Mouse (Mus musculus): ENCODE measurements around the gene Adamts2. TPM values are rescaled to one million over a fixed set of nuclear protein-coding genes. Genes with fewer than 3 reads are reported as not detected.

Adamts2 gene
- polyA plus RNA-seq, 1 experiment from 2014 or later, result 2.7 TPM

- 84% methylated on average over 2 of the region's 2 CpGs for WGBS
- Histone ChIP-seq H3K27ac (replicated peaks; ENCODE audit: low read depth, low read length) (no peak overlapping the region), H3K4me2 (ENCODE audit: low read length) (no peak overlapping the region), H3K4me3 (replicated peaks; ENCODE audit: low read depth, low read length) (no peak overlapping the region), H3K27me3 (ENCODE audit: control insufficient read depth, insufficient read depth, low read length) (no peaks in the 10 kb centered on the region), H3K9ac (replicated peaks; ENCODE audit: low read length) (no peak overlapping the region), H3K36me3 (ENCODE audit: control insufficient read depth, insufficient read depth, low read length) (no peaks in the 10 kb centered on the region), H3K9me3 (ENCODE audit: control insufficient read depth, low read length) (no peaks in the 10 kb centered on the region), H3K4me1 (ENCODE audit: control insufficient read depth, insufficient read depth, low read length) (no peaks in the 10 kb centered on the region)
- DNase-seq (no peak), ATAC-seq (ENCODE audit: low FRiP score, low TSS enrichment) (no peak)
Measured at GRCm38 (mm10) chr11:50630462-50630861, 28.6 kb downstream of the Adamts2 start.

- Histone ChIP-seq H3K4me3 (replicated peaks; ENCODE audit: low read depth, low read length) (no peak overlapping the region), H3K4me2 (ENCODE audit: low read length) (no peak overlapping the region), H3K9ac (replicated peaks; ENCODE audit: low read length) (no peak overlapping the region), H3K27ac (replicated peaks; ENCODE audit: low read depth, low read length) (no peak overlapping the region), H3K4me1 (ENCODE audit: control insufficient read depth, insufficient read depth, low read length) (no peaks in the 10 kb centered on the region), H3K9me3 (ENCODE audit: control insufficient read depth, low read length) (no peaks in the 10 kb centered on the region), H3K36me3 (ENCODE audit: control insufficient read depth, insufficient read depth, low read length) (no peaks in the 10 kb centered on the region), H3K27me3 (ENCODE audit: control insufficient read depth, insufficient read depth, low read length) (no peaks in the 10 kb centered on the region)
- no peak for ATAC-seq (ENCODE audit: low FRiP score, low TSS enrichment)
- peak; percentile 19 for DNase-seq
- WGBS, result 59% methylated on average over 4 of the region's 4 CpGs
Measured at GRCm38 (mm10) chr11:50632270-50632669, 30.4 kb downstream of the Adamts2 start.

- H3K27ac ChIP-seq (replicated peaks; ENCODE audit: low read depth, low read length), result no peak overlapping the region
- ATAC-seq (ENCODE audit: low FRiP score, low TSS enrichment), result no peak
- no peak overlapping the region for H3K4me2 ChIP-seq (ENCODE audit: low read length)
- H3K4me1 ChIP-seq (ENCODE audit: control insufficient read depth, insufficient read depth, low read length), result no peaks in the 10 kb centered on the region
- H3K27me3 ChIP-seq (ENCODE audit: control insufficient read depth, insufficient read depth, low read length), result no peaks in the 10 kb centered on the region
- no peak overlapping the region for H3K4me3 ChIP-seq (replicated peaks; ENCODE audit: low read depth, low read length)
- 80% methylated on average over 2 of the region's 2 CpGs for WGBS
- no peaks in the 10 kb centered on the region for H3K36me3 ChIP-seq (ENCODE audit: control insufficient read depth, insufficient read depth, low read length)
- DNase-seq, result no peak
- H3K9me3 ChIP-seq (ENCODE audit: control insufficient read depth, low read length), result no peaks in the 10 kb centered on the region
- H3K9ac ChIP-seq (replicated peaks; ENCODE audit: low read length), result no peak overlapping the region
Measured at GRCm38 (mm10) chr11:50635051-50635590, 33.2 kb downstream of the Adamts2 start.

- no peaks in the 10 kb centered on the region for H3K9me3 ChIP-seq (ENCODE audit: control insufficient read depth, low read length)
- H3K4me1 ChIP-seq (ENCODE audit: control insufficient read depth, insufficient read depth, low read length), result no peaks in the 10 kb centered on the region
- DNase-seq, result no peak
- H3K4me2 ChIP-seq (ENCODE audit: low read length), result no peak overlapping the region
- H3K27ac ChIP-seq (replicated peaks; ENCODE audit: low read depth, low read length), result no peak overlapping the region
- H3K27me3 ChIP-seq (ENCODE audit: control insufficient read depth, insufficient read depth, low read length), result no peaks in the 10 kb centered on the region
- H3K9ac ChIP-seq (replicated peaks; ENCODE audit: low read length), result no peak overlapping the region
- no peak for ATAC-seq (ENCODE audit: low FRiP score, low TSS enrichment)
- WGBS, result 94% methylated on average over 11 of the region's 11 CpGs
- H3K4me3 ChIP-seq (replicated peaks; ENCODE audit: low read depth, low read length), result no peak overlapping the region
- no peaks in the 10 kb centered on the region for H3K36me3 ChIP-seq (ENCODE audit: control insufficient read depth, insufficient read depth, low read length)
Measured at GRCm38 (mm10) chr11:50637026-50637425, 35.1 kb downstream of the Adamts2 start.

GRCm38 (mm10) chr11:50638197-50638867 is 36.4 kb downstream of the Adamts2 start:
- WGBS, result 89% methylated on average over 13 of the region's 13 CpGs

GRCm38 (mm10) chr11:50638868-50639220 is 37.0 kb downstream of the Adamts2 start:
- Histone ChIP-seq H3K9ac (replicated peaks; ENCODE audit: low read length) (no peak overlapping the region), H3K27ac (replicated peaks; ENCODE audit: low read depth, low read length) (no peak overlapping the region), H3K9me3 (ENCODE audit: control insufficient read depth, low read length) (no peaks in the 10 kb centered on the region), H3K4me1 (ENCODE audit: control insufficient read depth, insufficient read depth, low read length) (no peaks in the 10 kb centered on the region), H3K27me3 (ENCODE audit: control insufficient read depth, insufficient read depth, low read length) (no peaks in the 10 kb centered on the region), H3K36me3 (ENCODE audit: control insufficient read depth, insufficient read depth, low read length) (no peaks in the 10 kb centered on the region), H3K4me3 (replicated peaks; ENCODE audit: low read depth, low read length) (no peak overlapping the region), H3K4me2 (ENCODE audit: low read length) (no peak overlapping the region)
- WGBS, result 80% methylated on average over 3 of the region's 3 CpGs
- DNase-seq (no peak), ATAC-seq (ENCODE audit: low FRiP score, low TSS enrichment) (no peak)

More at GRCm38 (mm10) chr11:50638197-50638867, 36.4 kb downstream of the Adamts2 start:
- no peaks in the 10 kb centered on the region for H3K27me3 ChIP-seq (ENCODE audit: control insufficient read depth, insufficient read depth, low read length)
- no peak overlapping the region for H3K4me3 ChIP-seq (replicated peaks; ENCODE audit: low read depth, low read length)
- no peaks in the 10 kb centered on the region for H3K9me3 ChIP-seq (ENCODE audit: control insufficient read depth, low read length)
- ATAC-seq (ENCODE audit: low FRiP score, low TSS enrichment) (no peak), DNase-seq (no peak)
- no peaks in the 10 kb centered on the region for H3K4me1 ChIP-seq (ENCODE audit: control insufficient read depth, insufficient read depth, low read length)
- no peak overlapping the region for H3K4me2 ChIP-seq (ENCODE audit: low read length)
- H3K27ac ChIP-seq (replicated peaks; ENCODE audit: low read depth, low read length), result no peak overlapping the region
- no peak overlapping the region for H3K9ac ChIP-seq (replicated peaks; ENCODE audit: low read length)
- no peaks in the 10 kb centered on the region for H3K36me3 ChIP-seq (ENCODE audit: control insufficient read depth, insufficient read depth, low read length)

GRCm38 (mm10) chr11:50642583-50642982 is 40.7 kb downstream of the Adamts2 start:
- Histone ChIP-seq H3K36me3 (ENCODE audit: control insufficient read depth, insufficient read depth, low read length) (no peaks in the 10 kb centered on the region), H3K4me1 (ENCODE audit: control insufficient read depth, insufficient read depth, low read length) (no peaks in the 10 kb centered on the region), H3K4me3 (replicated peaks; ENCODE audit: low read depth, low read length) (no peak overlapping the region), H3K27me3 (ENCODE audit: control insufficient read depth, insufficient read depth, low read length) (no peaks in the 10 kb centered on the region), H3K27ac (replicated peaks; ENCODE audit: low read depth, low read length) (no peak overlapping the region), H3K9ac (replicated peaks; ENCODE audit: low read length) (no peak overlapping the region), H3K4me2 (ENCODE audit: low read length) (no peak overlapping the region), H3K9me3 (ENCODE audit: control insufficient read depth, low read length) (0 out of 2 replicates have a peak, but pooled peaks cover 4% of the 10 kb centered on the region)
- 92% methylated on average over 3 of the region's 3 CpGs for WGBS
- DNase-seq (no peak), ATAC-seq (ENCODE audit: low FRiP score, low TSS enrichment) (no peak)

- ATAC-seq (ENCODE audit: low FRiP score, low TSS enrichment), result no peak
Measured at GRCm38 (mm10) chr11:50646148-50646547, 44.3 kb downstream of the Adamts2 start.

GRCm38 (mm10) chr11:50648143-50648807 is 46.4 kb downstream of the Adamts2 start:
- Histone ChIP-seq H3K4me2 (ENCODE audit: low read length) (no peak overlapping the region), H3K9ac (replicated peaks; ENCODE audit: low read length) (no peak overlapping the region), H3K27ac (replicated peaks; ENCODE audit: low read depth, low read length) (no peak overlapping the region), H3K4me1 (ENCODE audit: control insufficient read depth, insufficient read depth, low read length) (no peaks in the 10 kb centered on the region), H3K27me3 (ENCODE audit: control insufficient read depth, insufficient read depth, low read length) (no peaks in the 10 kb centered on the region), H3K4me3 (replicated peaks; ENCODE audit: low read depth, low read length) (no peak overlapping the region), H3K36me3 (ENCODE audit: control insufficient read depth, insufficient read depth, low read length) (no peaks in the 10 kb centered on the region), H3K9me3 (ENCODE audit: control insufficient read depth, low read length) (peaks cover 10% of the 10 kb centered on the region; the same call in 1 of the 2 replicates)
- DNase-seq, result no peak
- no peak for ATAC-seq (ENCODE audit: low FRiP score, low TSS enrichment)
- WGBS, result 83% methylated on average over 4 of the region's 4 CpGs

More at GRCm38 (mm10) chr11:50646148-50646547, 44.3 kb downstream of the Adamts2 start:
- WGBS, result 77% methylated on average over 4 of the region's 4 CpGs
- no peak overlapping the region for H3K4me2 ChIP-seq (ENCODE audit: low read length)
- no peak overlapping the region for H3K27ac ChIP-seq (replicated peaks; ENCODE audit: low read depth, low read length)
- peaks cover 10% of the 10 kb centered on the region; the same call in 1 of the 2 replicates for H3K9me3 ChIP-seq (ENCODE audit: control insufficient read depth, low read length)
- peak; percentile 23 for DNase-seq
- no peaks in the 10 kb centered on the region for H3K4me1 ChIP-seq (ENCODE audit: control insufficient read depth, insufficient read depth, low read length)
- no peaks in the 10 kb centered on the region for H3K27me3 ChIP-seq (ENCODE audit: control insufficient read depth, insufficient read depth, low read length)
- H3K36me3 ChIP-seq (ENCODE audit: control insufficient read depth, insufficient read depth, low read length), result no peaks in the 10 kb centered on the region
- no peak overlapping the region for H3K9ac ChIP-seq (replicated peaks; ENCODE audit: low read length)
- H3K4me3 ChIP-seq (replicated peaks; ENCODE audit: low read depth, low read length), result no peak overlapping the region

Measured in midbrain, embryonic 14.5 days (tissue).